Mouse (Mus musculus) MEL (cell line): Measurements from ENCODE around the gene Slc22a13. TPM values are rescaled to one million over a fixed set of nuclear protein-coding genes. Genes with fewer than 3 reads are reported as not detected.
A peak's percentile ranks its signal among the peaks of the same experiment; 100 is the strongest.

Experiments
- DNase-seq: peaks from one replicate; pipeline ENCODE4 v3.0.0; 2011; ENCODE audit warnings: low read depth, low spot score
- H3K27ac ChIP-seq: 2 replicates; pipeline ENCODE4 v1.5.1; 2012; ENCODE audit warnings: low read depth, mild to moderate bottlenecking, control low read depth, low read length, moderate library complexity; ENCODE audit not compliant: control insufficient read depth
- H3K27me3 ChIP-seq, 2 experiments: fragments of 150-350 bp in 1 of 2; sonication (generic) in 1 of 2; 2 replicates each; pipeline ENCODE4 v1.6.1; 2012; ENCODE audit warnings: low read length in 2 of 2, mild to moderate bottlenecking in 2 of 2, improper control_type of control experiment in 1 of 2, moderate library complexity in 1 of 2; ENCODE audit not compliant: insufficient read depth in 2 of 2, control insufficient read depth in 1 of 2
- H3K36me3 ChIP-seq, 2 experiments: 2 replicates each; pipeline ENCODE4 v1.6.1; 2012 to 2014; ENCODE audit warnings: low read length in 2 of 2, improper control_type of control experiment in 1 of 2, inconsistent platforms in 1 of 2, mild to moderate bottlenecking in 1 of 2; ENCODE audit not compliant: insufficient read depth in 2 of 2, control insufficient read depth in 1 of 2
- H3K4me1 ChIP-seq, 2 experiments: fragments of 150-350 bp in 1 of 2; sonication (generic) in 1 of 2; 2 replicates each; pipeline ENCODE4 v1.6.1; 2012; ENCODE audit warnings: low read length in 2 of 2, improper control_type of control experiment in 1 of 2, mild to moderate bottlenecking in 1 of 2; ENCODE audit not compliant: insufficient read depth in 2 of 2, control insufficient read depth in 1 of 2
- H3K4me3 ChIP-seq, 2 experiments: fragments of 150-350 bp in 1 of 2; sonication (generic) in 1 of 2; 2 replicates each; pipeline ENCODE4 v1.5.1; 2012; ENCODE audit warnings: low read depth in 2 of 2, low read length in 2 of 2, mild to moderate bottlenecking in 2 of 2, moderate library complexity in 2 of 2, control low read depth in 1 of 2, improper control_type of control experiment in 1 of 2; ENCODE audit not compliant: control insufficient read depth in 1 of 2, insufficient read depth in 1 of 2
- H3K79me2 ChIP-seq: 2 replicates; pipeline ENCODE4 v1.6.1; 2012; ENCODE audit warnings: mild to moderate bottlenecking, low read length, moderate library complexity; ENCODE audit not compliant: control insufficient read depth, poor library complexity, insufficient read depth
- H3K9ac ChIP-seq: 2 replicates; pipeline ENCODE4 v1.6.1; 2012; ENCODE audit warnings: low read depth, mild to moderate bottlenecking, control low read depth, low read length, moderate library complexity; ENCODE audit not compliant: control insufficient read depth, poor library complexity, severe bottlenecking
- H3K9me3 ChIP-seq: fragments of 150-350 bp; sonication (generic); replicated peaks from 2 replicates; pipeline ENCODE4 v1.6.1; 2012; ENCODE audit warnings: mild to moderate bottlenecking, low read length, improper control_type of control experiment, moderate library complexity; ENCODE audit not compliant: insufficient read depth
- CHD1 ChIP-seq: IDR thresholded peaks from 2 replicates; pipeline ENCODE4 v1.6.1; 2012; ENCODE audit warnings: low read depth, mild to moderate bottlenecking, inconsistent platforms, low read length, improper control_type of control experiment
- CTCF ChIP-seq, 3 experiments: IDR thresholded peaks in 2 of 3; conservative IDR thresholded peaks in 1 of 3; 2 replicates each; pipeline ENCODE4 v1.5.1; 2011 to 2012; ENCODE audit warnings: low read length in 3 of 3, low read depth in 2 of 3, mild to moderate bottlenecking in 2 of 3, improper control_type of control experiment in 1 of 3, inconsistent platforms in 1 of 3, mixed read lengths in 1 of 3, moderate library complexity in 1 of 3; ENCODE audit not compliant: control insufficient read depth in 1 of 3, insufficient read depth in 1 of 3, poor library complexity in 1 of 3, severe bottlenecking in 1 of 3
- EP300 ChIP-seq, 2 experiments: IDR thresholded peaks; 2 replicates each; pipeline ENCODE4 v1.6.1; 2011; ENCODE audit warnings: improper control_type of control experiment in 2 of 2, low read length in 2 of 2, low read depth in 1 of 2, mild to moderate bottlenecking in 1 of 2
- MEF2A ChIP-seq: IDR thresholded peaks from 2 replicates; pipeline ENCODE4 v1.6.1; 2014; ENCODE audit warnings: low read depth, mild to moderate bottlenecking, inconsistent platforms, low read length, improper control_type of control experiment; ENCODE audit not compliant: poor library complexity, insufficient replicate concordance, severe bottlenecking; ENCODE audit errors: extremely low read depth
- MXI1 ChIP-seq: IDR thresholded peaks from 2 replicates; pipeline ENCODE4 v1.6.1; 2011; ENCODE audit warnings: mild to moderate bottlenecking, low read depth, low read length, improper control_type of control experiment
- MYB ChIP-seq: IDR thresholded peaks from 2 replicates; pipeline ENCODE4 v1.6.1; 2011; ENCODE audit warnings: mild to moderate bottlenecking, low read depth, low read length, improper control_type of control experiment
- MYC ChIP-seq: IDR thresholded peaks from 2 replicates; pipeline ENCODE4 v1.6.1; 2011; ENCODE audit warnings: low read depth, mild to moderate bottlenecking, low read length, improper control_type of control experiment, moderate library complexity
- NELFE ChIP-seq: IDR thresholded peaks from 2 replicates; pipeline ENCODE4 v1.6.1; 2011; ENCODE audit warnings: low read depth, low read length, improper control_type of control experiment
- POLR2AphosphoS2 ChIP-seq: IDR thresholded peaks from 2 replicates; pipeline ENCODE4 v1.6.1; 2011; ENCODE audit warnings: low read length, improper control_type of control experiment
- POLR2AphosphoS5 ChIP-seq: IDR thresholded peaks from 2 replicates; pipeline ENCODE4 v1.6.1; 2012; ENCODE audit warnings: low read depth, borderline replicate concordance, mild to moderate bottlenecking, inconsistent platforms, low read length, moderate library complexity, mixed read lengths
- RAD21 ChIP-seq: IDR thresholded peaks from 2 replicates; pipeline ENCODE4 v1.6.1; 2011; ENCODE audit warnings: mild to moderate bottlenecking, low read depth, low read length, improper control_type of control experiment
- RCOR1 ChIP-seq: IDR thresholded peaks from 2 replicates; pipeline ENCODE4 v1.6.1; 2012; ENCODE audit warnings: low read depth, mild to moderate bottlenecking, inconsistent platforms, low read length, improper control_type of control experiment
- SMC3 ChIP-seq: IDR thresholded peaks from 2 replicates; pipeline ENCODE4 v1.6.1; 2011; ENCODE audit warnings: low read depth, low read length, improper control_type of control experiment
- TCF12 ChIP-seq: IDR thresholded peaks from 2 replicates; pipeline ENCODE4 v1.6.1; 2014; ENCODE audit warnings: low read depth, mild to moderate bottlenecking, inconsistent platforms, low read length, improper control_type of control experiment, moderate library complexity
- UBTF ChIP-seq: IDR thresholded peaks from 2 replicates; pipeline ENCODE4 v1.6.1; 2012; ENCODE audit warnings: low read depth, mild to moderate bottlenecking, inconsistent platforms, low read length, improper control_type of control experiment, moderate library complexity, borderline replicate concordance; ENCODE audit not compliant: insufficient read depth
- USF2 ChIP-seq, 2 experiments: IDR thresholded peaks; 2 replicates each; pipeline ENCODE4 v1.6.1; 2011 to 2012; ENCODE audit warnings: improper control_type of control experiment in 2 of 2, low read length in 2 of 2, borderline replicate concordance in 1 of 2, inconsistent platforms in 1 of 2, low read depth in 1 of 2, mild to moderate bottlenecking in 1 of 2; ENCODE audit not compliant: insufficient read depth in 1 of 2
- ZC3H11A ChIP-seq: IDR thresholded peaks from 2 replicates; pipeline ENCODE4 v1.6.1; 2012; ENCODE audit warnings: low read depth, mild to moderate bottlenecking, inconsistent platforms, low read length, improper control_type of control experiment
- ZKSCAN1 ChIP-seq: IDR thresholded peaks from 2 replicates; pipeline ENCODE4 v1.6.1; 2012; ENCODE audit warnings: low read depth, mild to moderate bottlenecking, inconsistent platforms, low read length, improper control_type of control experiment, moderate library complexity
- ZMIZ1 ChIP-seq: IDR thresholded peaks from 2 replicates; pipeline ENCODE4 v1.6.1; 2012; ENCODE audit warnings: low read depth, mild to moderate bottlenecking, inconsistent platforms, low read length, improper control_type of control experiment, moderate library complexity
- polyA plus RNA-seq, 2 experiments: library from polyadenylated mRNA; stranded (reverse) in 1 of 2; unstranded in 1 of 2; fragments of >175 nt in 1 of 2; fragments of >200 nt in 1 of 2; gene quantifications; 2 replicates each; pipeline versions ENCODE4 v1.2.1 to v1.2.4; 2012; ENCODE audit warnings: low replicate concordance in 2 of 2, low read depth in 1 of 2; ENCODE audit not compliant: insufficient read length in 2 of 2, insufficient read depth in 1 of 2, missing spikeins in 1 of 2
- total RNA-seq: library from RNA; depleted of rRNA; stranded (reverse); fragments of 300-350 nt; gene quantifications from 2 replicates; pipeline ENCODE4 v1.2.3, GENCODE M21; 2012

Slc22a13 gene
- total and polyA plus RNA-seq, 3 experiments, result 0.04 TPM; not detected in 2

DNA sequence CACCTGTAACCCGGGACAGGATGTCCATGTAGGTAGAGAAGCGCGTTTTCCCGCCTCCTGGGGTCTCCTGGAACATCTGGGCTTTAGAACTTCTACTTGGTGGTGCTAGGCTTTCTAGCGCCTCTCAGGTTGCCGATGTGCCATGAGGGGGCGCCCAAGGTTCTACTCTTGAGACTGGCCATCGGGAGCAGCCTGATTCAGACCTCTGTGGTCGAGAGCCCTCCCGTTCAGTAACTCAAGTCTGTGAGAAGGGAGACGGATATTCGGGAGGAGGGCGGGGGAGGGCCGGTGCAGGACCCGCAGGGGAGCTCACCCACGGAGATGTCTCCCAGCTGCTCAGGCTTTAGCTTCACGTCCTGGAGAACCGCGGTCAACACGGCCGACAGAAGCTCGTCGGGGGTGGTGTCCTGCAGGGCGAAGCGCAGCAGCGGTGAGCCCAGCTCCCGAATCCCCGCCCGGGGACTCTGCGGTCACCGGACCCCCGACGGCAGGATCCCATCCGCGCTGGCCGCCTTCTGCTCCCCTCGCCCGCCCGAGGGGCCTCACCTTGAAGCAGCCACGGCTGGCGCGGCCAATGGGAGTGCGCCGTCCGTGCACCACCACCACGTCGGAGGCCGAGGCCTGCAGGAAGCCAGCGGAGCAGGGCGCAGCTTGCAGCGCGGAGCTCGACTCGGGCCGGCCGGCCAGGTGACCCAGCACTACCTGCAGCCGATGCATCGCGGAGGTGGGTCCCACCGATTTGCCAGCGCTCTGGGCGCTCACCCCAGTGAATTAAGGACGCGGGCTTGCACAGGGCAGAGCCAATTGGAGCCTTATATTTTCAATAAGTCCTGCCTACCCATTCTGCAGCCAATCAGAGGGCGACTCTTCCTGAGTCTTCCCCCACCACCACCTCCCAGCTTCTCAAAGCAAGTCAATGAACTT is 52.4 kb downstream of the Slc22a13 start, which contains the start of gene Acaa1b:
TSS of gene Acaa1b (minus strand) at position 816 of the 924 bp plus-strand sequence.
- TF ChIP-seq POLR2AphosphoS5, result no peak
- TF ChIP-seq SMC3, result peak; percentile 89
- no peak for TF ChIP-seq NELFE
- TF ChIP-seq RAD21, result peak; percentile 73
- peak; percentile 27 to 81 (median 76); a peak in 5 of 6 replicates for TF ChIP-seq CTCF (IDR thresholded peaks at IDR 0.05 in 2 of 3, conservative IDR thresholded peaks at IDR 0.05 in 1 of 3; ENCODE audit: control insufficient read depth in 1 of 3, insufficient read depth in 1 of 3, low read depth in 2 of 3, low read length in 3 of 3, poor library complexity in 1 of 3, severe bottlenecking in 1 of 3)
- no peak for TF ChIP-seq MXI1
- TF ChIP-seq ZC3H11A, result peak; percentile 75
- TF ChIP-seq, all 39 proteins: peak for 4
- Histone ChIP-seq H3K4me1 (no peaks in the 10 kb centered on the region), H3K9me3 (no peaks in the 10 kb centered on the region), H3K36me3 (no peaks in the 10 kb centered on the region), H3K9ac (no peak within 1 kb of the TSS), H3K27me3 (peaks cover 0 to 3% of the 10 kb centered on the region in 2 experiments; a peak in 2 of 4 replicates), H3K79me2 (no peaks in the 10 kb centered on the region), H3K4me3 (peak within 1 kb of the TSS in 1 of 2 experiments; percentile 32; a peak in 2 of 4 replicates), H3K27ac (no peak within 1 kb of the TSS)
- DNase-seq, result peak; percentile 65

DNA sequence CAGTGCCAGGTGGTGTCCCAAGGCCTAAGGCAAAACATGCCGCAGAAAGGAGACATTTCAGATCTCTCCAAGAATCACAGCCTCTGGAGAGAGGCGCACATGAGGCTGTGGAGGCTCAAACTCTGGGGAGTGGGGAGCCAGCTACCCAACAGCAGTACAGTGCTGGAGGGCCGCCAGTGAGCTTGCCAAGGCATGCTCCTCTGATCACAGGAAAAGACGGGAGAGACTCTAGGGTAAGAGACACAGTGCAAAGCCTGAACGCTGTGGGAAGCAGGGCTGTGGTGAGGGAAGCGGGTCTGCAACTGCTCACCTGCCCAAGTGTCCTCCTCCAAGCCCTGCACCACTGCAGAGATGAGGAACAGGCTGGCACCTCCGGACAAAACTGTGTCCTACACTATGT is 53.1 kb downstream of the Slc22a13 start:
- no peaks in the 10 kb centered on the region for H3K79me2 ChIP-seq
- H3K4me3 ChIP-seq, result no peak overlapping the region
- no peaks in the 10 kb centered on the region for H3K4me1 ChIP-seq
- no peak overlapping the region for H3K9ac ChIP-seq
- no peaks in the 10 kb centered on the region for H3K9me3 ChIP-seq
- peaks cover 0 to 1% of the 10 kb centered on the region in 2 experiments; a peak in 1 of 4 replicates for H3K27me3 ChIP-seq
- DNase-seq, result no peak
- no peaks in the 10 kb centered on the region for H3K36me3 ChIP-seq
- TF ChIP-seq USF2 (IDR thresholded peaks at IDR 0.05; ENCODE audit: borderline replicate concordance in 1 of 2, insufficient read depth in 1 of 2, low read depth in 1 of 2, low read length in 2 of 2) (no peak), UBTF (no peak), ZC3H11A (no peak), MXI1 (no peak), ZKSCAN1 (no peak), TCF12 (no peak), CHD1 (no peak), MYB (no peak), EP300 (IDR thresholded peaks at IDR 0.05; ENCODE audit: low read depth in 1 of 2, low read length in 2 of 2) (no peak), POLR2AphosphoS2 (no peak), ZMIZ1 (no peak), RCOR1 (no peak), NELFE (no peak), MEF2A (no peak), MYC (no peak)
- no peak overlapping the region for H3K27ac ChIP-seq
